Mouse (Mus musculus): ENCODE results near the gene 1190002N15Rik.

GRCm38 (mm10) chr9:94543881-94544280, 6.0 kb upstream of the 1190002N15Rik start:
- no peak for TF ChIP-seq CTCF (IDR thresholded peaks at IDR 0.05; ENCODE audit: low read depth)
- no peak for TF ChIP-seq EP300 (optimal IDR thresholded peaks at IDR 0.05)

Data from stomach, postnatal 0 days (tissue).